Comparison of ENCODE assay signal across 8 mouse cellular contexts in the genomic region with DNA sequence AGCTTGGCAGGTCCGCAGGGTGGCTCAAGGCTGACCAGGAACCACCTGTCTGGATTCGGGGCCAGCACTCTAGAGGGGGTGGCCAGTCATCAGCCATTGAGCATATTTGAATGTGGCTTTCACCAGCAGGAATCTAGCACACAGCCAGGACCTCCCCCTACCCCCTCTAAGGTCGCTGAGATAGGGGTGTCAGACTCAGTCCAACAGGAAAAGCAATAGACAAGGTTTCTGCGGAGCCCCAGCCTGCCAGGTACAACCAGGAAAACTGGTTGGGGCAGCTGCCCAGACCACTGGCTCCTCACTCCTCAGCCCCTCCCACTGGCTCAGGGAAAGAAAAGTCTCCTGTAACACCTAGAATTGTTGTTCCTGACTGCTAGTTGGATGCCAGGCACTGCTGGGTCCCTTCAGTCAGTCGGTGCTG. TPM values are rescaled to one million over a fixed set of nuclear protein-coding genes. Genes with fewer than 3 reads are reported as not detected.
DNase-seq lines count a peak whose midpoint lies in the region; ATAC-seq and TF ChIP-seq lines count a peak whose summit lies in the region.

No protein-coding gene starts in this region.

- H3K4me1 ChIP-seq in cerebellum, adult 2 months (ENCODE audit: control insufficient read depth, insufficient read depth, low read length): peaks cover 13% of the 10 kb centered on the region; the same call in 1 of the 2 replicates
- peaks cover 38% of the 10 kb centered on the region for H3K4me1 ChIP-seq in embryonic facial prominence, embryonic 13.5 days
- H3K4me1 ChIP-seq in kidney, embryonic 14.5 days (ENCODE audit: control insufficient read depth, insufficient read depth, low read length): peaks cover 20% of the 10 kb centered on the region

- ATAC-seq in cerebellum, adult (ENCODE audit: insufficient number of reproducible peaks, low FRiP score, low TSS enrichment): no peak
- ATAC-seq in embryonic facial prominence, embryonic 13.5 days (ENCODE audit: insufficient number of reproducible peaks, insufficient read depth, low FRiP score, low TSS enrichment, low read depth): peak; percentile 48
- ATAC-seq in kidney, embryonic 14.5 days (ENCODE audit: low FRiP score, low TSS enrichment): peak; percentile 39

- no peak for TF ChIP-seq CTCF in cerebellum, adult 2 months (IDR thresholded peaks at IDR 0.05; ENCODE audit: borderline replicate concordance, insufficient read depth, low read depth, low read length)

- no peaks in the 10 kb centered on the region for H3K9me3 ChIP-seq in embryonic facial prominence, embryonic 13.5 days
- no peaks in the 10 kb centered on the region for H3K9me3 ChIP-seq in kidney, embryonic 14.5 days (ENCODE audit: control insufficient read depth, low read length)

- DNase-seq in cerebellum, adult 2 months: peak in 1 of 2 experiments; percentile 32
- peak; percentile 48 for DNase-seq in lung, postnatal 14 days
- no peak for DNase-seq in layer of hippocampus, adult 8-10 months (ENCODE audit: low spot score in 2 of 2)
- DNase-seq in T-cell, adult 2 months (ENCODE audit: low spot score): no peak
- DNase-seq in ovary, postnatal 36 days (ENCODE audit: low spot score): no peak

- H3K27me3 ChIP-seq in cerebellum, adult 2 months (ENCODE audit: control insufficient read depth, insufficient read depth, low read length): no peaks in the 10 kb centered on the region
- H3K27me3 ChIP-seq in embryonic facial prominence, embryonic 13.5 days: no peaks in the 10 kb centered on the region
- no peaks in the 10 kb centered on the region for H3K27me3 ChIP-seq in kidney, embryonic 14.5 days (ENCODE audit: control insufficient read depth, insufficient read depth, low read length)

- H3K4me3 ChIP-seq in cerebellum, adult 2 months (replicated peaks; ENCODE audit: insufficient read depth, low read depth, low read length): peak overlapping the region; percentile 60
- peak overlapping the region; percentile 27 for H3K4me3 ChIP-seq in embryonic facial prominence, embryonic 13.5 days
- H3K4me3 ChIP-seq in kidney, embryonic 14.5 days (ENCODE audit: low read length): peak overlapping the region; percentile 24

- peaks cover 6% of the 10 kb centered on the region; the same call in 1 of the 2 replicates for H3K36me3 ChIP-seq in embryonic facial prominence, embryonic 13.5 days
- no peaks in the 10 kb centered on the region; the same call in 1 of the 2 replicates for H3K36me3 ChIP-seq in kidney, embryonic 14.5 days (ENCODE audit: control insufficient read depth, insufficient read depth, low read length)

- peak overlapping the region; percentile 49 for H3K9ac ChIP-seq in embryonic facial prominence, embryonic 13.5 days
- peak overlapping the region; percentile 18; the same call in 1 of the 2 replicates for H3K9ac ChIP-seq in kidney, embryonic 14.5 days (ENCODE audit: low read depth, low read length)

- TF ChIP-seq POLR2A in cerebellum, adult 2 months (IDR thresholded peaks at IDR 0.05; ENCODE audit: borderline replicate concordance, insufficient read depth, low read length): no peak

- peak overlapping the region; percentile 60 for H3K4me2 ChIP-seq in embryonic facial prominence, embryonic 13.5 days
- H3K4me2 ChIP-seq in kidney, embryonic 14.5 days (replicated peaks; ENCODE audit: low read depth, low read length): peak overlapping the region; percentile 44

- WGBS in cerebellum, adult 2 months: 10% methylated on average over 5 of the region's 5 CpGs
- 25% methylated on average over 5 of the region's 5 CpGs for WGBS in embryonic facial prominence, embryonic 13.5 days
- WGBS in kidney, embryonic 14.5 days: 13% methylated on average over 5 of the region's 5 CpGs

- peak overlapping the region; percentile 6 for H3K27ac ChIP-seq in cerebellum, adult 2 months (ENCODE audit: insufficient read depth, low read length)
- peak overlapping the region; percentile 87 for H3K27ac ChIP-seq in embryonic facial prominence, embryonic 13.5 days
- H3K27ac ChIP-seq in kidney, embryonic 14.5 days (ENCODE audit: low read depth, low read length): peak overlapping the region; percentile 71

RNA-seq across cellular contexts. Expression of a gene that starts 10.7 kb away (rescaled TPM):
- 5.1 and 7.5 TPM in 2 replicates for polyA plus RNA-seq in cerebellum, adult 2 months (2012; rRNA removed)
- 3.5 and 4.0 TPM in 2 replicates for polyA plus RNA-seq in embryonic facial prominence, embryonic 13.5 days (2015; fragmentation: Nextera tagmentation; extraction: Ambion mirVana)
- polyA plus RNA-seq in kidney, embryonic 14.5 days (2014; fragmentation: Nextera tagmentation; extraction: Ambion mirVana): 5.5 and 7.2 TPM in 2 replicates
- 10 to 100 TPM; 11.6 to 12.5 (median 12.4) TPM for total RNA-seq in layer of hippocampus, adult 8-10 months (2022)

RNA-seq across cellular contexts. Expression of a gene that starts 47.5 kb away (rescaled TPM):
- 204 and 207 TPM in 2 replicates for polyA plus RNA-seq in cerebellum, adult 2 months (2012; rRNA removed)
- 150 and 163 TPM in 2 replicates for polyA plus RNA-seq in embryonic facial prominence, embryonic 13.5 days (2015; fragmentation: Nextera tagmentation; extraction: Ambion mirVana)
- 92.3 and 96.0 TPM in 2 replicates for polyA plus RNA-seq in kidney, embryonic 14.5 days (2014; fragmentation: Nextera tagmentation; extraction: Ambion mirVana)
- 100 to 1,000 TPM; 165 to 175 (median 173) TPM for total RNA-seq in layer of hippocampus, adult 8-10 months (2022)

RNA-seq across cellular contexts. Expression of a gene that starts 47.7 kb away (rescaled TPM):
- polyA plus RNA-seq in cerebellum, adult 2 months (2012; rRNA removed): 50.9 and 52.1 TPM in 2 replicates
- 22.5 and 25.0 TPM in 2 replicates for polyA plus RNA-seq in embryonic facial prominence, embryonic 13.5 days (2015; fragmentation: Nextera tagmentation; extraction: Ambion mirVana)
- 21.4 and 30.6 TPM in 2 replicates for polyA plus RNA-seq in kidney, embryonic 14.5 days (2014; fragmentation: Nextera tagmentation; extraction: Ambion mirVana)
- 10 to 100 TPM; 48.9 to 59.3 (median 50.7) TPM for total RNA-seq in layer of hippocampus, adult 8-10 months (2022)

Comparison
In these comparisons a context has a peak if more than half of its experiments do, and no peak if none do; other contexts are left out.
1. H3K27ac ChIP-seq: peak in every context shown above with its lines; median percentile 87 in embryonic facial prominence, embryonic 13.5 days; 71 in kidney, embryonic 14.5 days; 6 in cerebellum, adult 2 months.